Mouse (Mus musculus): Measurements from ENCODE around the gene Arhgap30.
A peak's percentile ranks its signal among the peaks of the same experiment; 100 is the strongest.

The Arhgap30 gene

DNA sequence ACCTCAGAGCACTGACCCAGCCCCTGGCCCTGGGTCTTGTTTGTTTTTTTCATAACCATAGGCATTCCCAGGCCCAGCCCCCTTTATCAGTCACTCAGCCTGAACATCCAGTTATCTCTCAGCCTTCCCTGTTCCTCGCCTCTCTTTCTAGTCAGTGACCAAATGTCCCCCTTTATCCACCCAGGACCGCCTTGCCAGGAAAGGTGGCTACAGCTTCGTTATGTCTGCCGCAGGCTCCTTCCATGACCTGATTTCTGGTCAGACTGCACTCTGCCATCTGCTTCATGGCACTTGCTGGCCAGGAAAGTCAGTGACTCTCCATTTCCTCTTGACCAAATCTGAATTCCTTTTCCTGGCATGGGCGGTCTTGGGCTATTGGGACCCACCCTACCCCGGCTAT, 10.5 kb upstream of the Arhgap30 start:
- no peak for DNase-seq (ENCODE audit: low spot score in 2 of 2)

DNA sequence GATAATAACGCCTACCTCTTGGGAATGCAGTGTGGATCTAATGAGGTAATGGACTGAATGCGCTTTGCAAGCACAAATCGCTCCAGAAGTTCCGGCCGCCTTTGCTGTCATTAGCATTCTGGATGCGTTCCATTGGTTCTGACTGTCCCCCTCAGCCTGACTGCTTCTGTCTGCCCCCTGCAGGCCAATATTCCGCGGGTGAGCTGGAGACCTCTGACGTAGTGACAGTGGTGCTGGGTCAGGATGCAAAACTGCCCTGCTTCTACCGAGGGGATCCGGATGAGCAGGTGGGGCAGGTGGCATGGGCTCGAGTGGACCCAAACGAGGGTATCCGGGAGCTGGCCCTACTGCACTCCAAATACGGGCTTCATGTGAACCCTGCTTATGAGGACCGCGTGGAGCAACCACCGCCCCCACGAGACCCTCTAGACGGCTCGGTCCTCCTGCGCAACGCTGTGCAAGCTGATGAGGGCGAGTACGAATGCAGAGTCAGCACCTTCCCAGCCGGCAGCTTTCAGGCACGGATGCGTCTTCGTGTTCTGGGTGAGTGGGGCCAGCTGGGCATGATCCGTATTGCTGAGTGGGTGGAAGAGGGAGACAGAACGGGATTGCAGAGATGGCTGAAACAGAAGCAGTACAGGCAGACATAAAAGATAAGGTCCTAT, 8.7 kb upstream of the Arhgap30 start:
- DNase-seq (ENCODE audit: low spot score in 2 of 2): peak; percentile 77 to 80

DNA sequence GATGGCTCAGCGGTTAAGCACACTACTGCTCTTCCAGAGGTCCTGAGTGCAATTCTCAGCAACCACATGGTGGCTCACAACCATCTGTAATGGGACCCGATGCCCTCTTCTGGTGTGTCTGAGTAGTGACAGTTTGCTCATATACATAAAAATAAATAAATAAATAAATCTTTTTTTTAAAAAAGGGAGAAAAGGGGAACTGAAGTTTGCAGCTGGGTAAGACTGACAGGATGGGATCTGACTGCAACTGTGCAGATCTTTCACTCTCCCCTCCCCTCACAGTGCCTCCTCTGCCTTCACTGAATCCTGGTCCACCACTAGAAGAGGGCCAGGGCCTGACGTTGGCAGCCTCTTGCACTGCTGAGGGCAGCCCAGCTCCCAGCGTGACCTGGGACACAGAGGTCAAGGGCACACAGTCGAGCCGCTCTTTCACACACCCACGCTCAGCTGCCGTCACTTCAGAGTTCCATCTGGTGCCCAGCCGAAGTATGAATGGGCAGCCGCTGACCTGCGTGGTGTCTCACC, 6.6 kb upstream of the Arhgap30 start:
- no peak for DNase-seq (ENCODE audit: low spot score in 2 of 2)

DNA sequence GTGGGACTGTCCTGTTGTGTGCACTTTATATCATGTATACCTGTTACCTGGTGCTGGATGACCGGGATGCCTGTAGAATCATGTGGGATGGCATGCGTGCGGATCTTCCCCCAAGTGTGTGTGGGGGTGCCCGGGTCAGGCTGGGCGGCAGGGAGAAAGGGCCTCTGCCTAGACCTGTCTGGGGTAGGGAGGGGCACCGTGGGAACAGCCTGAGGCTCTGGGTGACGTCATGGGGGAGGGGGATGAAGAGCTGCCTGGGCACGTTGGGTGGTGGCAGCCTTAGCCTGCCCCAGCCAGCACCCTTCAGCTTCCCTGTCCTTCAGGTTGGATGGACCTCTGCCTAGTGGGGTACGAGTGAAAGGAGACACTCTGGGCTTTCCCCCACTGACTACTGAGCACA, 4.4 kb upstream of the Arhgap30 start:
- no peak for DNase-seq (ENCODE audit: low spot score in 2 of 2)

DNA sequence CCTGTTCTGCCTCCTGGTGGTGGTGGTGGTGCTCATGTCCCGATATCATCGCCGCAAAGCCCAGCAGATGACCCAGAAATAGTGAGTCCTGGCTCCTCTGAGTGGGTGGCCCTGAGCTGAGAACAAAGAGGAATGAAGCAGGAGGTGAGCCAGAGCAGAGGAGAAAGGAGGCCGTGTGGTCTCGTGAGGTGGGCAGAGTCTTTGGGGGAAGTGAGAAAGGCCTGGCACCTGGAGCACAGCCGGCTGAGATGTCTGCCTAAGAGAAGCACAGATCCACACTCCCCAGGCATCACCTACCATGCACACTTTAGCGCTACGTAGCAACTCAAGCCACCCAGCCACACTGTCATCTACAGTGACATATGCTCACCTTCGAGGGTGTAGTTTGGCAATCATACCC, 3.6 kb upstream of the Arhgap30 start:
- peak in 1 of 2 experiments; percentile 38 for DNase-seq (ENCODE audit: low spot score in 2 of 2)

GRCm38 (mm10) chr1:171387099-171387498, 1.7 kb upstream of the Arhgap30 start:
- DNase-seq (ENCODE audit: low spot score in 2 of 2): peak in 1 of 2 experiments; percentile 50

DNA sequence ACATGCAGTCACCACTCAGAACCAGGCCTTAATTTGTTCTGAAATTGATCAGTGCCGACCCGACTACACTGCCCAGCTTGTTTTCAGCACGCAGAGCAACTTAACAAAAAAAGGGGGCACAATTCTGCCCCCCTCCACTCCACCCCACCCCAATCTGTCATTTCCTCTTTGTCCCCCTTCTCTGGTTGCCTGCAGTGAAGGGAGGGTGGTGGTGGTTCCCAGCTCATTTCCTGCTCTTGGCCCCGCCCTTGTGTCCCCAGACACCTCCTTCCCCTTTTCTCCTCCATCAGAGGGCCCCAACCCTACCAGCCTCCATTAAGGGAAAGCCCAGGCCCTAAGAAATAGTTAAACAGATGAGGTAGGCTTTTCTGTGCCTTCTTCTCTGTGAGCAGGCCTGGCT, 1.3 kb downstream of the Arhgap30 start:
- peak; percentile 91 to 92 for DNase-seq (ENCODE audit: low spot score in 2 of 2)

GRCm38 (mm10) chr1:171401821-171402220, 13.1 kb downstream of the Arhgap30 start:
- no peak for DNase-seq (ENCODE audit: low spot score in 2 of 2)

DNA sequence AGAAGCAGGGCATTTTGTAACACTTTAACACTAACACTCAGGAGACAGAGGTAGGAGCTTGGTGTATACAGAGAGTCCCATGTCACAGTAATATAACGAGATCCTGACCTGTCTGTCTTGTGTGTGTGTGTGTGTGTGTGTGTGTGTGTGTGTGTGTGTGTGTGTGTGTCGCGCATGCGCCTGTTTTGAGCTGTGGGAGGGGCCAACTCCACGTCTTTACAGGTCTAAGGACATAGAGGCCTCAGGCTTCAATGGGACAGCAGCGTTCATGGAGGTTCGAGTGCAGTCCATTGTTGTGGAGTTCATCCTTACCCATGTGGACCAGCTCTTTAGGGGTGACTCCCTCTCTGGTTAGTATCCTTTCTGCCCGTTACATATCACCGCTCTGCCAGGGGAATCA, 14.2 kb downstream of the Arhgap30 start:
- no peak for DNase-seq (ENCODE audit: low spot score in 2 of 2)

GRCm38 (mm10) chr1:171407263-171407662, 18.5 kb downstream of the Arhgap30 start:
- no peak for DNase-seq (ENCODE audit: low spot score in 2 of 2)

GRCm38 (mm10) chr1:171410231-171410630, 21.5 kb downstream of the Arhgap30 start:
- peak in 1 of 2 experiments; percentile 55 for DNase-seq (ENCODE audit: low spot score in 2 of 2)

DNA sequence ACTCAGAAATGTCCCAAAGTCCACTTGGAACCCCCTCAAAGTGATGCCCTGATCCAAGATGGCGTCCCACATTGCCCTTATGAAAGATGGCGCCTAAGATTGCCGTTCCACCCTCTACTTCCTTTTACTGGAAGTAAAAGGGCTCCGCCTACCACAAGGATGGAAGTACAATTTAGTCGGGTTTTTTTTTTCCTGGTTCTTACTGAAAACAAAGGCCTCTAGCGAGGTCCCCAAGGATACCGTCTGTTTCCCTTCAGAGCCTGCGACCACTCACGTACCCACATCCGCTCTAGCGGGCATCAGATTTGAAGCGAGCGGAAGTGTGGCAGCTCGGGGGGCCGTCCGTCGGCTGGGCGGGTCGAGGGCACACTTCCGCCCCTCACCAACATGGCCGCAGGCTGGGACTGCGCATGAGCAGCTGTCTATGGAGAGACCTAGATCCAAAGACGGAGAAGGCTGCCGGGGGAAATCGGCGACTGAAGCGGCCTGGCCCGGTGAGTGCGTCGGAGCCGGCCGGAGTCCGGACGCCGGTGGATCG, 22.3 kb downstream of the Arhgap30 start, which contains the start of gene Usf1:
Gene Usf1, plus strand, starts transcription at position 367 of the 538 bp plus-strand sequence.
- DNase-seq (ENCODE audit: low spot score in 2 of 2): peak; percentile 94 to 95

- no peak for DNase-seq (ENCODE audit: low spot score in 2 of 2)
These were observed 22.8 kb downstream of the Arhgap30 start for GRCm38 (mm10) chr1:171411492-171411941.

- DNase-seq (ENCODE audit: low spot score in 2 of 2): peak; percentile 59 to 63
These were observed 23.3 kb downstream of the Arhgap30 start for GRCm38 (mm10) chr1:171412001-171412441.

DNA sequence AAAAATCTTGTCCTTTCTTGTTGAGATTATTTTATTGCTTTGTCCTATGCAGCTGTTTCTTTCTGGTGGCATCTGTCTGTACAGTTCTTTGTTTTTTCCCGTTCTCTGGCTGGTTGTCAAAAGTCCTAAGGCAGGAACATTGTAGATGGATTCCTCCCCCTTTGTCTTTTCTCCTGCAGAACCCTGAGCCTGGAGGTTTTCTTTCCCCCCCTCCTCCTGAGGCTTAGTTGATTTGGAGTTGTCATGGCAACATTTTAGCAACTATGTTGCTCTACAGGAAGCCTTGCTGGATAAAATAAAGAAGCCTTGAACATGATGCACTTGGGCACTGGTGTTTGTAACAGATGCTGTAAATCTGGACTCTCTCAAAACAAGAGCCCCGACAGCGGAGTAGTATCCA, 23.7 kb downstream of the Arhgap30 start:
- peak in 1 of 2 experiments; percentile 22 for DNase-seq (ENCODE audit: low spot score in 2 of 2)

- DNase-seq (ENCODE audit: low spot score in 2 of 2): no peak
These were observed 24.9 kb downstream of the Arhgap30 start for GRCm38 (mm10) chr1:171413608-171414007.

GRCm38 (mm10) chr1:171418660-171419059, 29.9 kb downstream of the Arhgap30 start, which contains the start of gene Tstd1:
TSS of gene Tstd1 (plus strand) at chr1:171418872.
- no peak for DNase-seq (ENCODE audit: low spot score in 2 of 2)

GRCm38 (mm10) chr1:171419291-171419882, 30.6 kb downstream of the Arhgap30 start:
- DNase-seq (ENCODE audit: low spot score in 2 of 2): no peak

DNA sequence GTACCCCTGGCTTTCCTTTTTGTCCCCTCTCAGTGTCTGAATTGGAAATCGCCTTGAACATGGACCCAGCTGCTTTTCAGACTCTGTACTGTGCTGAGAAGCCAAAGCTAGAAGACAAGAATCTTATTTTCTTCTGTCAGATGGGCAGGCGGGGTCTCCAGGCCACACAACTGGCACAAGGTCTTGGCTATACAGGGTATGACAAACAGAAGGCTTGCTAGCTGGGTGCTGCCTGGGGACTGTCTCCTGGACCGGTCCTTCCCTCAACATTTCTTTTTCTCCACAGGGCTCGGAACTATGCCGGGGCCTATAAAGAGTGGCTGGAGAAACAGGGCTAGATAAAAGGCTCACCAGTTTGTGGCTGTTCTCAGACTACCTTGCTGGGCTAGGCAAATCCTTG, 31.2 kb downstream of the Arhgap30 start:
- no peak for DNase-seq (ENCODE audit: low spot score in 2 of 2)

DNA sequence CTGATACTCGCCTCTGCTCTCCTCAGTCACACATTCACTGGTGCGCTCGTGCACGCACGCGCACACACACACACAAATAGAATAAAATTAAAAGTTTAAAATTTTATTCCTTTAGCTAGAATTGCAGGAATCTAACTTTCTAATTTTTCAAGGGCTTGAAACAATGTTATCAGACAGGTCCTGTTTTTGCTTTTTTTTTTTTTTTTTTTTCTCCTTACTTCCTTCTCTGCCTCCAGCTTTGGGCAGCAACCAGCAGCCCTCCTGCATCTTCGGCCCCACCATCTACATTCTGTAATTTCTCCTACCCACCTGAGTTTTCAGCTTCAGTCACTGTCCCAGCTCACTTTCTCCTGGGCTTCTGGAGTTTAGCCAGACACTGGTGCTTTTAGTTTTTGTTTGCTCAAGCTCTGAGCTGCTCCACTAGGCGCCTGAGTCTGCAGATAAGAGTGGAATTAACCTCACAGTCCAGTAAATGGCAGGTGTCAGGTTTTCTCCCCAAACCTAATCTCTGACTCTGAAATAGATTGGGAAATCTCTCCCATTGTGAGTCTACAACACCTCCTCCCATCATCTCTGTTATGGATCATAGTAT, 33.8 kb downstream of the Arhgap30 start:
- no peak for DNase-seq (ENCODE audit: low spot score in 2 of 2)

GRCm38 (mm10) chr1:171424638-171425037, 35.9 kb downstream of the Arhgap30 start:
- DNase-seq (ENCODE audit: low spot score in 2 of 2): no peak

- DNase-seq (ENCODE audit: low spot score in 2 of 2): no peak
These were observed 36.4 kb downstream of the Arhgap30 start for GRCm38 (mm10) chr1:171425126-171425525.

All from spleen, postnatal 36 days (tissue).